Mouse (Mus musculus) neural tube, embryonic 14.5 days (tissue): ENCODE measurements around the gene Lars2. TPM values are rescaled to one million over a fixed set of nuclear protein-coding genes. Genes with fewer than 3 reads are reported as not detected.
A peak's percentile ranks its signal among the peaks of the same experiment; 100 is the strongest.

ENCODE experiments used
- ATAC-seq: fragments of 200-750 bp; cut with Nextera tagmentation; 2 replicates; pipeline ENCODE4 v1.8.0; 2017; ENCODE audit warnings: low read depth, mild to moderate bottlenecking, moderate TSS enrichment, moderate library complexity
- H3K27ac ChIP-seq: fragments of 300-500 bp; sonication (generic); 2 replicates; pipeline ENCODE4 v1.5.1; 2014; ENCODE audit warnings: low read depth, mild to moderate bottlenecking, control low read depth, low read length, moderate library complexity, mixed read lengths
- H3K27me3 ChIP-seq: fragments of 300-500 bp; sonication (generic); 2 replicates; pipeline ENCODE4 v1.6.1; 2014; ENCODE audit warnings: low read length; ENCODE audit not compliant: control insufficient read depth, insufficient read depth
- H3K36me3 ChIP-seq: fragments of 300-500 bp; sonication (generic); 2 replicates; pipeline ENCODE4 v1.6.1; 2014; ENCODE audit warnings: low read length, mixed read lengths; ENCODE audit not compliant: control insufficient read depth, insufficient read depth
- H3K4me1 ChIP-seq: fragments of 300-500 bp; sonication (generic); 2 replicates; pipeline ENCODE4 v1.6.1; 2014; ENCODE audit warnings: low read length; ENCODE audit not compliant: control insufficient read depth, insufficient read depth
- H3K4me2 ChIP-seq: fragments of 300-500 bp; sonication (generic); 2 replicates; pipeline ENCODE4 v1.6.1; 2014; ENCODE audit warnings: mild to moderate bottlenecking, low read depth, low read length, control low read depth
- H3K4me3 ChIP-seq: fragments of 300-500 bp; sonication (generic); 2 replicates; pipeline ENCODE4 v1.5.1; 2014; ENCODE audit warnings: low read depth, low read length, control low read depth, mixed read lengths
- H3K9ac ChIP-seq: fragments of 300-500 bp; sonication (generic); replicated peaks from 2 replicates; pipeline ENCODE4 v1.6.1; 2014; ENCODE audit warnings: low read depth, mild to moderate bottlenecking, control low read depth, low read length, mixed read lengths
- H3K9me3 ChIP-seq: fragments of 300-500 bp; sonication (generic); 2 replicates; pipeline ENCODE4 v1.6.1; 2016; ENCODE audit warnings: low read length; ENCODE audit not compliant: control insufficient read depth
- WGBS: fragments of 180-500 bp; shearing (Covaris S2); extraction: QIAGEN DNeasy Blood & Tissue Kit; methylation state at CpG from one replicate; pipeline ENCODE4 v1.1.7; 2014; 5-methylcytosine and 5-hydroxymethylcytosine counted together
- polyA plus RNA-seq: library from polyadenylated mRNA; unstranded; fragments of >200 nt; fragmentation: Nextera tagmentation; extraction: Ambion mirVana; gene quantifications from 2 replicates; pipeline ENCODE4 v1.2.1, GENCODE M21; 2014

The Lars2 gene
- polyA plus RNA-seq, 1 experiment from 2014 or later, result 1,192 TPM

DNA sequence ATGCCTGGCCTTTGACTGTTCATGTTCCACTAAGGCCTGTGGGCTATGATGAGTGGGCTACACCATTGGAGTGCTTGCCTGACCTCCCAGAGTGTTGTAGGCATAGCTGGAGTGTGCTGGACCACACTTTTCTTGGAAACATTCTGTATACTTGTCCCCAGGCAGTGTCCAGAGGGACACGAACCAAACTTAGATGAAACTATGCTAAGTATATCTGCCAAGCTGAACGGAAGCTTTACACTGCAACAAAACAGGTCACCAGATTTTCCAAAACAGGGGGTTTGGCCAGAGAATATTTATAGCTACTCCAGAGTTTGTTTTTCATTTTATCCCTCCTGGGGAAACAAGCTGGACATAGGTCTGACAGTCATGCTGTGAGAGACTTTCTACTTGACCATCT, 122.3 kb downstream of the Lars2 start:
- H3K9ac ChIP-seq, result no peak overlapping the region
- no peak overlapping the region for H3K27ac ChIP-seq
- no peaks in the 10 kb centered on the region for H3K9me3 ChIP-seq
- H3K4me2 ChIP-seq, result no peak overlapping the region
- no peak overlapping the region for H3K4me3 ChIP-seq
- peaks cover 4% of the 10 kb centered on the region; the same call in 1 of the 2 replicates for H3K4me1 ChIP-seq
- ATAC-seq, result no peak
- H3K27me3 ChIP-seq, result no peaks in the 10 kb centered on the region
- WGBS, result 87% methylated on average over 2 of the region's 2 CpGs
- no peaks in the 10 kb centered on the region for H3K36me3 ChIP-seq

DNA sequence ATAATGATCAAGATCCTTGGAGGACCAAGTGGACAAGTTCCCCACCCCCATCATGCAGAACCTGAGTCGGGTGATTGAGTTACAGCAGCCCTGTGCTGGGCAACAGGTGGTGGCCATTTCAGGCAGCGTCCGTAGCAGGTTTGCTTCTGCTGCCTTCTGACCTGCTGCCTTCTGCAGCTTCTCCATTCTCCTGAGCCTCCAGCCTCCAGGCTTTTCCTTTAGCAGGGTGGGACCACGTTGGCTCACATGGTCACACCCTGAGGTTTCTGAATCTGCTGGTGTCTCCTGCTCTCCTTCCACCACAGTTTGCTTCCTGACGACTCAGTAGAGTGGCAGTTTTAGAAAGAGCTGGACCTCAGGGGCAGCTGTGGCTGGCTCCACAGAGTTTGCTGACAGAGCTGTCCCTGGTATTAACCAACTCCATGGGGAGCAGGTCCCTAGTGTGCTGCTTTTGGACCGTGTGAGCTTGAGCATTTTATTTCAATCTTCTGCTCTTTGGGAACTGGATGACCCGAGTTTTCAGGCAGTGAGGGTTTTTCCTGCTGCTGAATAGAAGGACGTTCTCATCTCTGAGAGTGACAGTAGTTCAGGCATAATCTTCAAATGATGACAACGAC, 123.1 kb downstream of the Lars2 start:
- Histone ChIP-seq H3K4me1 (peaks cover 4% of the 10 kb centered on the region; the same call in 1 of the 2 replicates), H3K9me3 (no peaks in the 10 kb centered on the region), H3K27ac (no peak overlapping the region), H3K9ac (no peak overlapping the region), H3K4me2 (no peak overlapping the region), H3K4me3 (no peak overlapping the region), H3K36me3 (no peaks in the 10 kb centered on the region), H3K27me3 (no peaks in the 10 kb centered on the region)
- ATAC-seq, result no peak
- WGBS, result 74% methylated on average over 9 of the region's 9 CpGs

DNA sequence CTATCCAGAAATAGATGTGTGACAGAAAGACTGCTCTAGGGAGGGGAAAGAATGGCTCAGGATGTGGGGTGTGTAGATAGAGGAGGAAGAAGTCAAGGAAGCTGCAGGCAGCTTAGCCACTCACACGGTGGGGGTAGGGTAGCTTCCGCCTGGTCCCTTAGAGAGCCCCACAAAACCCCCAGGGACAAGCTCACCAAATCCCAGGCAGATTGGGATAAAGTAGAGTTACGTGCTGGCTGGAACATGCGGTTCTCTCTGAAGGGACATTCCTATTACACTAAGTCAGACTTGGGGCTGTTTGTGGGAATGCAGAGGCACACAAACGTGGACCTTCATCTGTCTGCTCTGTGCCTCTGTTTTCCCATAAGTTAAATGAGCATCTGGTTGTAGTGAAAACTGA, 124.2 kb downstream of the Lars2 start:
- H3K4me1 ChIP-seq, result peaks cover 4% of the 10 kb centered on the region; the same call in 1 of the 2 replicates
- no peak overlapping the region for H3K9ac ChIP-seq
- H3K27ac ChIP-seq, result no peak overlapping the region
- no peaks in the 10 kb centered on the region for H3K27me3 ChIP-seq
- no peaks in the 10 kb centered on the region for H3K9me3 ChIP-seq
- 81% methylated on average over 5 of the region's 5 CpGs for WGBS
- H3K36me3 ChIP-seq, result no peaks in the 10 kb centered on the region
- no peak overlapping the region for H3K4me2 ChIP-seq
- H3K4me3 ChIP-seq, result no peak overlapping the region
- ATAC-seq, result no peak

DNA sequence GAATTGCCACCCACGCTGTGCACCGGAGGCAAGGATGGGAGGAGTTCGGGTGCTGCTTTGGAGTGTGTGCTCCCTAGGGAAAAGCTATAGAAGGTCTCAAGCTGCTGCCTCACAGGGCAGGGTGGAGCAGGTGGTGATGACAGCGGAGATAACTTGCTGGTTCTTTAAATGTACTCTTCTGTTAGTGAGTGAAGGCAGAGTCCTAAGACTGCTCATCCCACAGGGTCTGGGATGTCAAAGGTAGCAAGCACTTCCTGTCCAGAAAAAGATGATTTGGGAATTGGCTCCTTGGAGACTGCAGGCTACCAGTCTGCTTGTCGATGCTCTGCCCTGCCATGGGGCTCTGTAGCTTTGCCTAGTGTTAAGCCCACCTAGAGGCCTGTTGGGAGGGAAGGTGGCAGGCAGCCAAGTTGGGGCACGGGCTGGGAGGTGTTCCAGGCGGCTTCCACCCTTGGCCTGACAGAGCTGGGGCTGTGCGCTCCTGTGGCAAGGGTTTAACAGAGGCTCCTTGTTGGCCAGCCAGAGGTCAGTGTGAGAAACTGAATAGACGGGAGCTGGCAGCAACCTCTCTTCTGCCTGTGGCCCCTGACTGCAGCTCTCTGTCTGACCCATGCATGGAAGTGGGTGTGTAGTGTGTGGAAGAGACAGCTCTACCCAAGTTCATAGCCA, 125.3 kb downstream of the Lars2 start:
- no peaks in the 10 kb centered on the region for H3K9me3 ChIP-seq
- H3K4me2 ChIP-seq, result no peak overlapping the region
- H3K4me1 ChIP-seq, result peaks cover 4% of the 10 kb centered on the region; the same call in 1 of the 2 replicates
- H3K27ac ChIP-seq, result no peak overlapping the region
- no peaks in the 10 kb centered on the region for H3K27me3 ChIP-seq
- ATAC-seq, result peak; percentile 75; the same call in 1 of the 2 replicates
- H3K9ac ChIP-seq, result no peak overlapping the region
- 64% methylated on average over 9 of the region's 9 CpGs for WGBS
- H3K36me3 ChIP-seq, result no peaks in the 10 kb centered on the region
- H3K4me3 ChIP-seq, result no peak overlapping the region

DNA sequence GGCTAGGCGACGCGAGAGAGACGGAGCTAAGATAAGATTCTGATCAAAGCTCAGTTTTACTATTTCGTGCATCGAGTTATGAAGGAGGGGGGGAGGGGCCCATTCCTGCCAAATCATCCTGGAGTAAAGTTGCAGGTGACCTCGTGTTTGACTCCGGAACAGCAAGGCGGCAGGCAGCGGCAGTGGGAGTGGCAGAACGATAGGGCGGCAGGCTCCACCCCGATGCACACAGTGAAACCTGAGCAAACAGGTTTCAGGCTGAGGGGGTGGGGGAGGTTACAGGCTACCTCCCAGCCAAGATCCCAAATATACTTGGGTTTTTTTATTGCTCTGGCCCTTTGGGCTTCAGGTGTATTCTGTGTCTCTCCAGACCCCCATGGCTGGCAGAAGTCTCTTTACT, 129.9 kb downstream of the Lars2 start:
- H3K9ac ChIP-seq, result no peak overlapping the region
- ATAC-seq, result no peak
- no peaks in the 10 kb centered on the region for H3K36me3 ChIP-seq
- H3K4me1 ChIP-seq, result peaks cover 3% of the 10 kb centered on the region; the same call in 1 of the 2 replicates
- WGBS, result 25% methylated on average over 13 of the region's 13 CpGs
- no peak overlapping the region for H3K4me2 ChIP-seq
- no peaks in the 10 kb centered on the region for H3K9me3 ChIP-seq
- no peaks in the 10 kb centered on the region for H3K27me3 ChIP-seq
- H3K4me3 ChIP-seq, result no peak overlapping the region
- no peak overlapping the region for H3K27ac ChIP-seq

DNA sequence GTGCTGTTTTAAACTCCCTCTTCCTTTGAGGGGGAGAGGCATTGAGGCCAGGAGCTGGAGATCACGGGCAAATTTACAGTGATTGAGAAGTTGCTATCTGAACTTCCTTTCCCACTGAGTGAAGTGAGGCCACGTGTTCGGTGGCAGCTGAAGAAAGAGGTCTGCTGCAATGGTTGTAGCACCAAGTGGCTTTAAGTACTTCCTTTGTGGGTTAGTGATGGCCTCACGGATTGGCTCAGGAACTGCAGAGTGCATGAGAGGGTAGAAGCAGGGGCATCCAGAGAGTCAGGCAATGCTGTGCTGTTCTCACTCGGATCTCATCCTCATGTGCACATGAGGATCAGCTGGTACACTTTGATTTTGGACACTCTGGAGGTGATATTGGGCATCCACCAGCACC, 131.2 kb downstream of the Lars2 start:
- H3K4me1 ChIP-seq, result no peaks in the 10 kb centered on the region
- no peaks in the 10 kb centered on the region for H3K9me3 ChIP-seq
- no peak overlapping the region for H3K9ac ChIP-seq
- no peak for ATAC-seq
- no peaks in the 10 kb centered on the region for H3K27me3 ChIP-seq
- H3K4me2 ChIP-seq, result no peak overlapping the region
- 90% methylated on average over 5 of the region's 5 CpGs for WGBS
- H3K4me3 ChIP-seq, result no peak overlapping the region
- no peaks in the 10 kb centered on the region for H3K36me3 ChIP-seq
- no peak overlapping the region for H3K27ac ChIP-seq

DNA sequence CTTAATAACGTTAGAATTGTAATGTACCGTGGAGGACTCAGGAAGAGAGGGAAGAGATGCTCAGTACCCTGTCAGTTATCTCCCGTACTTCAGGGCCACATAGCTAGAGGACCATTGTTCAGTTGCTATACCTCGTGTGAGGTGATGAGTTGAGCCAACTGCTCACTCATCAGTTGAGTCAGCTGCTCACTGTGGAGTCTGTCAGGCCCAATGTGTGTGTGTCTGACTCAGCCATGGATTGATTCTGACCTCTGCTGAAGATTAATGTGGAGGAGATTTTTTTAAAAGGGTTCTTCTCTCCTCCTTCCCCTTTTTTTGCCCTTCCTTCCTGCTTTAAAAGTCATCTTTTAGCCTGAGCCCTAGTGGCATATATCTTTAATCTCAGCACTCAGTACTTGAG, 133.8 kb downstream of the Lars2 start:
- Histone ChIP-seq H3K4me1 (no peaks in the 10 kb centered on the region), H3K27ac (no peak overlapping the region), H3K4me3 (no peak overlapping the region), H3K9me3 (no peaks in the 10 kb centered on the region), H3K27me3 (no peaks in the 10 kb centered on the region), H3K4me2 (no peak overlapping the region), H3K9ac (no peak overlapping the region), H3K36me3 (no peaks in the 10 kb centered on the region)
- 91% methylated on average over 4 of the region's 4 CpGs for WGBS
- no peak for ATAC-seq

DNA sequence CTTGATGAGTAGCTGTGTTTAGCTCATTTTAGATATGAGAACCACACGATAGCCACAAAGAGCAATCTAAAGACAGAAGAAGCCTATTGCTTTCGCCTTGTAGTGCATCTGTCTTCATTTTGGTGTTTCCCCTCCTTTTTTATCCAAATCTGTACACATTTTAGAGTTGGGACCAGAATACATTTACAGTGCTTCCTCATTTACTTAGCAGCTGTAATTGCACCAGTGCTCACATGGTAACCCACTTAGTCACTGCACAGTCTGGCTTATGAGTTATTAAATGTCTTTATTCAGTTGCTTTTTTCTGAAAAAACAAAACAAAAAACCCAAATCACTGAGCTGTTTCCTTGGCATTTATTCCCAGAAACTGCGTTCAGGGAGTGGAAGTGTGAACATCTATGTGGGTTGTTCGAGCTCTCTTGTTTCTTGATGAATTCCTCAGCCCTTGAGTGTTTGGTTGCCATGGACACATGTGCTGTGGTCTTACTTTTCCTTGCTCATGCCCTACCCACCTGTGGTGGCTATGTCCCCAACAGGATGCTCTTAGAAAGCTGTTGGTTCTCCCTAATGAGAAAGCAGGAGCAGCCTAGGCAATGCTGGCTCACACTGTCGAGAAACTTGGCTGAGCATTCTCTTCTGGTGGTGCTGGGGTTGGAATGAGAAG, 136.6 kb downstream of the Lars2 start:
- no peak overlapping the region for H3K27ac ChIP-seq
- H3K9ac ChIP-seq, result no peak overlapping the region
- no peak for ATAC-seq
- H3K4me1 ChIP-seq, result no peaks in the 10 kb centered on the region
- 81% methylated on average over 5 of the region's 5 CpGs for whole genome bisulfite sequencing
- H3K4me3 ChIP-seq, result no peak overlapping the region
- H3K4me2 ChIP-seq, result no peak overlapping the region
- no peaks in the 10 kb centered on the region for H3K36me3 ChIP-seq
- no peaks in the 10 kb centered on the region for H3K27me3 ChIP-seq
- no peaks in the 10 kb centered on the region for H3K9me3 ChIP-seq

DNA sequence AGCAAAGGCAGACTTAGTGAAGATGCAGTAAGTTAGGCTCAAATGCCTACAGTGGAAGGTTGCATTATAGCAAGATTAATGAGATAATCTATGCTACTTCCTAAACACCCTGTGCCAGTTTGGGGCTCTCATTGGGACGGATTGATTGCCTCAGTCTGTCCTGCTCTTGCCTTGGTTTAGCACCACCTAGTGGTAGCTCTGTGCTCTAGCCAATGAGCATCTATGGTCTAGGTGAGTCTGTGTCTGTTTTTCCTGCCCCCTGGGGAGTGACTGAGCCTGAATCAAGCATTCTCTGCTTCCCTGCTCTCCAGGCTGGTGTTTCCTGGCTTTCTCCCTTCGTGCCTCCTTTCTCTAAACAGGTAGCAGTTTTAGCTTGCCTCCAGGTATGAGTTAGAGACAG, 137.6 kb downstream of the Lars2 start:
- Histone ChIP-seq H3K36me3 (no peaks in the 10 kb centered on the region), H3K27me3 (no peaks in the 10 kb centered on the region), H3K4me1 (no peaks in the 10 kb centered on the region), H3K4me3 (no peak overlapping the region), H3K9me3 (no peaks in the 10 kb centered on the region), H3K27ac (no peak overlapping the region), H3K4me2 (no peak overlapping the region), H3K9ac (no peak overlapping the region)
- WGBS, result 9% methylated on average over 2 of the region's 2 CpGs
- peak; percentile 84 for ATAC-seq
